Mouse (Mus musculus) thymus, postnatal 25 days (tissue): ENCODE results near the gene Arhgap23.

Source experiments
- DNase-seq: peaks from one replicate; pipeline ENCODE4 v3.0.0; 2022

Gene Arhgap23

GRCm38 (mm10) chr11:97415330-97415711 lies at the start of gene Arhgap23:
Gene Arhgap23, plus strand, starts transcription at chr11:97415533.
- DNase-seq = peak; percentile 29

DNA sequence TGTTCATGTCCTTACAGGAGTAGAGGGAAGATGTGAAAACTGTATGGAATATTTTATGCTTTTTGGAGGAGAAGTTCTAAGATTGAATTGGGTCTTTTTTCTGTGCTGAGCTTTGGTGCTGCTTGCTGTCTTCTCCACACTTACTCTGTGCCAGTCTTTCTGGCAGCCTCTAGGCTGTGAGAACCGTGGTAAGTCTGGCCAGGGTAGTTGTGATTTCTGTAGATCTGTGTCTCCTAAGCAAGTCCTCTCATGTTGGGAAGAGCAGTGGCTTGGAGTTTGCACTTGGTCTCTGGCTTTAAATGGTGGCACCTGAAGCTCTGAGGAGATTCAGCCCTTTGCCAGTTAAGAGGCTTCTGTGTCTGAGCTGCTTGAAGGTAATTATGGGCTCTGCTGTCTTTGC lies 49.8 kb upstream of the Arhgap23 start:
- no peak for DNase-seq

- no peak for DNase-seq
Measured at GRCm38 (mm10) chr11:97368501-97368900, 46.8 kb upstream of the Arhgap23 start.

- DNase-seq = no peak
Measured at GRCm38 (mm10) chr11:97370329-97371091, 44.8 kb upstream of the Arhgap23 start.

- no peak for DNase-seq
Measured at GRCm38 (mm10) chr11:97372159-97372864, 43.0 kb upstream of the Arhgap23 start.

GRCm38 (mm10) chr11:97373402-97373801 lies 41.9 kb upstream of the Arhgap23 start:
- no peak for DNase-seq

GRCm38 (mm10) chr11:97380036-97380435 lies 35.3 kb upstream of the Arhgap23 start:
- DNase-seq = no peak

GRCm38 (mm10) chr11:97383017-97383416 lies 32.3 kb upstream of the Arhgap23 start:
- DNase-seq = no peak

GRCm38 (mm10) chr11:97383764-97384163 lies 31.6 kb upstream of the Arhgap23 start:
- no peak for DNase-seq

DNA sequence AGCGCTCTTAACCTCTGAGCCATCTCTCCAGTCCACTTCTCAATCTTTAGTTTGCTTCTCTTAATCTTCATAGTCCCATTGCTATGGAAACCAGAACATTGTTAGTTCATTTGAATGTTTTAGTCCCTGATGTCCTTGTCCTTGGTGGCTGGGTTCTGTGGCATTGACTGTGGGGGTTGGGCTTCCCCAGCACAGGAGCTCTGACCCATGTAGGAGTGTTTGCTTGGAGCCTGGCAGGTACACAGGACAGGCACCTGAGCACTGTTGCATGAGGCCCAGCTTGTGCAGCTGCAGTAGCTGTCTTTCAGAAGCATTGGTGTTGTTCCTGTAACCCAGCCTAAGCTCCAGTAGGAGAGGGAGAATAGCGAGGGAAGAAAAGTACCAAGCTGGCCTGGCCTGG lies 27.5 kb upstream of the Arhgap23 start:
- DNase-seq = no peak

- no peak for DNase-seq
Measured at GRCm38 (mm10) chr11:97389127-97389526, 26.2 kb upstream of the Arhgap23 start.

DNA sequence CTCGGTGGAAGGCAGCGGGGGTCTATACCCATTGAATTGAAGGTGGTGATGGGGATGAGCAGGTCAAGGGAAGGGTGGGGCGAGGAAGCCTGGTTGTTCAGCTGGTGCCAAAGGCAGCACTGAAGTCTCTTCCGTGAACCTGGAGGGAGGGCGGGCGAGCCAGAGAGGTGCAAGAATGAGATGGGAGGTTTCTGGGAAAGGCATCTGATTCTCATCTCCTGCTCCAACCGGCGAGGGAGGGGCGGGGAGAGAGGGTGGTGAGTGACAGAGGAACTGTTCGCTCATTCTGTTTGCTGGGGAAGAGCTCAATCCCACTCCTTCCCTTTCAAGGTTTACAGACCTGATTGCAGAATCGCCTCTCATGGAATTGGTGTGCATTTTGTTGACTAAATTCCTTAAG lies 21.7 kb upstream of the Arhgap23 start:
- DNase-seq = no peak

DNA sequence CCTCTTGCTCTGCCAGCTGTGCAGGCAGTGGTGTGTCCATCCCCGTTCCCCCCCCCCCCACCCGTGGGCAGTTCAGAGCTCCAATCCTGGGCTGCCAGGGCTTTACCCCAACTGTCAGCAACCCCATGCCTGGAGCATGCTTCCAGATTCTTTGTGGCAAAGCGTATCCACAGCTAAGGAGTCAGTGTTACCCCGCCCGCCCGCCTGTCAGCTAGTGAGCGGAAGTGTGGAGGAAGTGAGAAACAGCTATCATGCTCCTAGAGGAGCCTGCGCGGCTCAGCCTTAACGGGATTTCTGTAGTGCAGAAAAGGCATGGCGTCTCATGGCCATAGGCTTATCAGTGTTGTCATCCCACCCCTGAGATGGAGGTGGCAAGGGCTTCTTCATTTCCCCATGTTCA lies 21.2 kb upstream of the Arhgap23 start:
- no peak for DNase-seq

- no peak for DNase-seq
Measured at GRCm38 (mm10) chr11:97398506-97398905, 16.8 kb upstream of the Arhgap23 start.

DNA sequence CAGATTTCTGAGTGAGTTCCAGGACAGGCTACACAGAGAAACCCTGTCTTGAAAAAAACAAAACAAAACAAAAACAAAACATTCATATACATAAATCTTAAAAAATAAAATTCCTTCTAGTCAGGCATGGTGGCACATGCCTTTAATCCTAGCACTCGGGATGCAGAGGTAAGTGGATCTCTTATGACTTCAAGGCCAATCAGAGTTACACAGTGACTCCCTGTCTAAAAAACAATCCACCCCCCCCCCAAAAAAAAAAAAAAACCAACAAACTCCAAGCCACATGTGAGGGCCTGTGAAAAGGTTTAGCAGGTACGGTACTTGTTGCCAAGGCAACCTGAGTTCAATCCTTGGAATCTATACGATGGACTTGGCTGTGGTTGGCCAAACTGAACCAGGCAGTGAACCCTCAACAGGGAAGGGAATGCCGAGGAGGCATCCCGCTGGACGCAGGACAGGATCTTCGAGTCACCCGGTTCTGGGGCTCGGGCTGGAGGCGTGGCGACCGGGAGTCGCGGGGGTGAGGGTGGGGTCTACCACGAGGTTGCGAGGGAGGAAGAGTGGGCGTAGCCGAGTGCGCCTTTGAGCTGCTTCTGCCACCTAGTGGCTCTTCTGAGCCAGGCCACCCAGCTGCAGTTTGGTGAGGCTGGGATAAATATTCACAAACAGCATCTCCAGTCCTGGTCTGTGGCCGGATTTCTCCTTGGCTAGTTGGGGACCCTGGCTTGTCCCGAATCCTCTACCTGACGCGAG lies 15.2 kb upstream of the Arhgap23 start:
- peak; percentile 82 for DNase-seq

GRCm38 (mm10) chr11:97401082-97401481 lies 14.3 kb upstream of the Arhgap23 start:
- DNase-seq = peak; percentile 74

DNA sequence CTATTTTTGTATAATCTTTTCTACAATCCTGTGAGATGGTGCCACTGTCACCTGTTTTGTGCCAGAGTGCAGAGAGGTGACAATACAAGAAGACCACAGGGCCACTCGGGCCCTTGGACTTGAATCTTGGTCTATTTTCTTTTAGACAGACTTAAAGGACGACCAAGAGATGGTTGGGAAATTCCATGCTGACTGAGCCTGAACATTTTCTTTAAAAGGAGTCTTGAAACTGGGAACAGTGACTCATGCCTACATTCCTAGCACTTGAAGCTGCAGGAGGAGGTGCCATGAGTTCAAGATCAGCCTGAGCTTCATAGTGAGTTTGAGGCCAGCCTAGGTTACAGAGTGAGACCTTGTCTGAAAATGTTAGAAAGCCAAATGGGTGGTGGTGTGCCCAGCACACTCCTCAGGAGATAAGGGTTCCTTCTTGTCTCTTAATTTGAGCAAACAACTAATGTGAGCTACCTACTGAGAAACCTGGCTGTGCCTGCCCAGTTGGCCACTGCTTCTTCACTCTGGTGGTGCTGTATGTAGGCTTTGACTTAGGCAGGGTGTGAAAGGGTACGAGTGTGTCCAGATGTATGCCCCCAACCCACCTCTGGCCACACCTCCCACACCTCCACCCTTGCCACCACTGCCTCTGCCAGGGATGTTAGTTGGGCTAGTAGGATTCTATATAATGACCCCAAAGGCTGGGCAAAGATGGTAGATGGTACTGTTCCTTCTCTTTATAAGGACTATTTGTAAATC lies 13.5 kb upstream of the Arhgap23 start:
- DNase-seq = no peak

DNA sequence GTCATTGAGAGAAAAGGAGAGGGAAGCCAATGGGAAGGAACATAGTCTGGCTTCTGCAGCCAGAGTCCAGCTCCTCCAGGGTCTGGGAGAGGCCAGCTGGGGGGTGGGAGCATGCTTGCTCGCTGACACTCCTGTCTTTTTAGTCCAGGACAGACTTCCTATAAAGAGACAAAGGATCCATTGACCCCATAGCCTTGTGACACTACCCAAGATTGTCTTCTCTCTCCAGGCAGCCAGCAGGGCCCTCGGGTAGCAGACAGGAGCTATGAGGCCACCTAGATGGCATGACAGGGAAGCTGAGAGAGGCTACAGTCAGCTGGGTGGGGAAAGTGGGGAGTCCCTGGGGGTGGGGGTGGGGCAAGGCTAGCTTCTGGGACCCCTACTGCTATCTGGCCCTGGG lies 12.6 kb upstream of the Arhgap23 start:
- DNase-seq = no peak

DNA sequence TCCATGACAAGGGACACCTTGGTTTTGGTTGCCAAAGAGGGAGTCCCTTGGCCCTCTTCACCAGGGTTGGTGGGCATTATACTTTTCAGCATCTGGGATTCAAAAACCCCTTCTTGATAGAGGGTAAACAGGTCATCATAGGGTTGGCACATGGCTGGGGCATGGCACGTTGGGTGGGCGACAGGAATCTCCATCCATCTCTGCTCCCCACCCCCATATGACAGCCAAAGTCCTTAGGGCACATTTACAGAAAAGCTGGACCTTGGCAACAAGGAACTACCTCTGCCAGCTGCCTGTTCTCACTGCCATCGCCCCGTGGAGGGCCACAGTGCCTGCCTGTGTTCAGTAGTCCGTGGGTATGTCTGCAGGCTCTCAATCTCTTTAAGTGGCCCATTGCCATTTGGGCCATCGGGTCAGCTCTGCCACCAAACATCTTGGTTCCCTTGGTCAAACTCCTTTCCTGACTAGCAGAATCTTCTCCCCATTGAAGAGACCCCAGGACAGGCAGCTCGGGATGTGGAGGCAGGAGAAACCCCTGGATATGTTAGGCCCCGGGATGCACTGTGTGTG lies 11.6 kb upstream of the Arhgap23 start:
- DNase-seq = no peak

GRCm38 (mm10) chr11:97404184-97404760 lies 11.1 kb upstream of the Arhgap23 start:
- DNase-seq = peak; percentile 58

DNA sequence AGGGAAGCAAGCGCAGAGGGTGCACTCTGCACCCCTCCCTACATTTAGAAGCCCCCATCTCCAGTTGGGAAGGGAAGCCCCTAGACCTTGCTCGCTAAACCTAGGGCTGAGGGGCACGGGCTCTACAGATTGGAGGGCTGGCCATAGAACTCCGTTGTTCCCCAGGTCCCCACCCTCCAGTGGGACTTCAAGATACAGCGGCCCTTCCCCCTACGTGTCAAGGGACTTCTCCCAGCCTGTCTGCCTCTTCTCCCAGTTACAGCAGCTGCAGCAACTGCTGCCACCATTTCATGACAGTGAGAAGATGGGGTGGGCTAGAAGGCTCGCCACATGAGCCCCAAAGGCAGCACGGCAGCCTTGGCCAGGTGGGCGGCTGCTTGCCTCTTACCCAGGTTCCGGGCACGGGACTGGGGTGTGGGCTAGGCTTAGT lies 10.6 kb upstream of the Arhgap23 start:
- DNase-seq = peak; percentile 23
